Mouse (Mus musculus) layer of hippocampus, adult 11-12 months (tissue): ENCODE results near the gene Csrp1.

ENCODE experiments used
- DNase-seq: peaks from one replicate; pipeline ENCODE4 v3.0.0; 2022; ENCODE audit warnings: low spot score

The Csrp1 gene

DNA sequence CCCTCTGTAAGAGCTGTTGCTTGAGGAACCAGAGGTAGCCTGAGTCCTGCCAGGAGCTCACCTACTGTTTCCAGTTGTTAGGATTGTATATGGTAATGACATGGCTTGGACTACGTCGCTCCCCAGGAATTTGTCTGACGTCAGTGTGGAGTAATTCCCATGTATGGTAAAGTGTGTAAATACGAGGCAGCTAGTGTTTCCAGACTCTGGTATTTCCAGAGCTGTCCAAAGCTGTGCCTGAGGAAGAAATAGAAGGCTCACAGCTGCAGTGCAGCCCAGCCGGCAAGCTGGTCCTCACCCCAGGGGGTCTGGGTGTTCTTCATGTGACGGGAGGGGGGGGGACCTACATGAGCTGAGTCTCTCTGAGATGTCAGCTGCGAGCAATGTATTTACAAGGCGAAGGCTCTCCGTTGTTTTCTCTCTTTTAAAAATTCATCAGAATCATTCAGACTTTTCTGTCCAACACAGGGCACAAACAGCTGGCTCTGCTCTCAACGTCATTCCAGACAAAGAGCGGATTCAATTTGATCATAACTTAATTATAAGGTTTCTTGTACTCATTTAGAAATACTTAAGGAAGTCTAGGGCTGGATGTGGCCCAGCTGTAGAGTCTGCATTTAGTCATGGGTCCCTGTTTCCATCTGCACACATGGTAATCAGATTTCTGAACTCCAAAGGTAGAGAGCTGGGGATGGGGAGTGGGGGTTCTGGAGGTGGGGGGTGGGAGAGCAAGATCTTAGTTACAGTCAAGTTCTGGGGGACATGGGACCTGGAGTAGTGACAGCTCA, 12.2 kb downstream of the Csrp1 start:
- DNase-seq, result no peak

DNA sequence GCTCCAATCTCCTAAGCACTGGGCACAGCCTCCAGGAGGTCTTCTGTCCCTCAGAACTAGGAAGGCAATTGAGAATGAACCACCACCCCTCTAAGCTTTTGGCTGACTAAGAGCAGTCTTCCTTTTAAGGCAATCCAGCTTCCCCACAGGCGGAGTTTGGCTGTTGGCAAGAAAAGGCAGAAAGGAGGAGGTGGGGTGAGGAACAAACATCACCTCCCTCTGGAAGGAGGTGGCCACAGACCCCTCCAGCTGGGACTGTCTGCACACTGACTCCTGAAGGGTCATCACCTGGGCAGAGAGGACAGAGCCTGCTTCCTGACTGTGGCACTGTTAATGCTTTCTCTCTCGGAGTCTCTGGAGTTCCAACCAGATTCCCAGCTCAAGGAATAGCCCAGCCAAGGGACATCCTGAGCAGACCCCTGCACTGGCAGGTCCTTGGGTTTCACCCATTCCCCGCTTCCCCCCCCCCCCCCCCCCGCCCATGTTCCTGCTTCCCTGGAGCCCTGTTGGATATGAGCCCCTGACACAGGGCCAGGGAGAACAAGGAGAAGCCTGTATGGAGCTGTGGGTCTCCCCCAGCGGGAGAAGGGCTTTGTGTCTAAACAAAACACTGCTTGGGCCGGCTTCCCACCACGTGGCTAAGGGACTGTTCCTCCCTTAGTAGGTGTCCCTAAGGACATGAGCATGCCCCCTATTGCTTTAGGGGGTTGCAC, 14.5 kb downstream of the Csrp1 start:
- DNase-seq, result peak; percentile 72

DNA sequence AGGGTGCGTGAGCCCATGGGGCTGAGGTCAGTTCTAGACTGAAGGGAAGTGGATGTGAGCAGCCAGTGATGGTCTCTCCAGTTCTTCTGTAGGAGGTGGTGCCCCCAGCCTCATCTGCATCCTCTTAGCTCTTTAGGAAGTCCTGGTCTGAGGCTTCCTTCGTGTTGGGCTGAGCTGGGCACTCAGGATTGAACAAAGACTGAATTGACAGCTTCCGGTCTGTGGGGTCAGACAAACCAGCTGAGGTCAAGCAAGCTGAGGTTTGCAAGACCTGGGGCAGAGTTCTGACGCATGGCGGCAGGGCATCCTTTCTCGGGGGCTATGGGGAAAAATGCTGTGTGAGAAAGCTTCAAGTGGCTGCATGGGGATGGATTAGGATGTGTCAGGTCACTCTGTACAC, 15.6 kb downstream of the Csrp1 start:
- DNase-seq, result no peak

DNA sequence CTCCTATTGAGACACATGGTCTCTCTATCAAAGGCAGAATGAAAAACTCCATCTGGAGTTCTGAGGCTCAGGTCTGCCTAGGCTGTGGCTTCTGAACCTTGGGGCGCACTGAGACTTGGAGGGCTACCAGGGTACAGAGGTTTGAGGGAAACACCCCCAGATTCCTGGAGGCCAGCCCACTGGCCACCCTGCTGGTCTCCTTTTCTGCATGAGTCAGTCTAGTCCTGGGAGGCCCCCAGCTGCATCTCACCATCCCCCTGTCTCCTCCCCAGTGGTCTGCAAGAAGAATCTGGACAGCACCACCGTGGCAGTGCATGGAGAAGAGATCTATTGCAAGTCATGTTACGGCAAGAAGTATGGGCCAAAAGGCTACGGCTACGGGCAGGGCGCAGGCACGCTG, 25.1 kb downstream of the Csrp1 start:
- DNase-seq, result no peak

DNA sequence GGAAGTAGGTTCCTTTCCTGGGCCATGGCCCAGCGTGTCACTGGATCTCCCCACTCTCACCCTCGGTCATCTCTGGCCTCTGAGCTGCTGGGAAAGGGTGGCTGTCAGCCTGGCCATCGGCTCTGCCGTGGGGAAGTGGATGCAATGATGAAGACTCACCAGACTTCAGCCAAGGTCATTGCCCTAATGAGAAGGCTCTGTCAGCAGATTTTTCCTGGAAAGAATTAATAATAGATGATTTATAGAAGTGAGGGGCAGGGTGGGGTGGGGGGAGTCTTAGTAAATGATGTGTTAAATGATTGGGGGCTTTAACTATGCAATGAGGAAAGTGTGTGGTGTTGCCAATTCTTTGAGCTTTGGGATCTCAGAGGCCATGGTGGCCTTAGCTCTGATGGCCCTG, 26.4 kb downstream of the Csrp1 start:
- no peak for DNase-seq

DNA sequence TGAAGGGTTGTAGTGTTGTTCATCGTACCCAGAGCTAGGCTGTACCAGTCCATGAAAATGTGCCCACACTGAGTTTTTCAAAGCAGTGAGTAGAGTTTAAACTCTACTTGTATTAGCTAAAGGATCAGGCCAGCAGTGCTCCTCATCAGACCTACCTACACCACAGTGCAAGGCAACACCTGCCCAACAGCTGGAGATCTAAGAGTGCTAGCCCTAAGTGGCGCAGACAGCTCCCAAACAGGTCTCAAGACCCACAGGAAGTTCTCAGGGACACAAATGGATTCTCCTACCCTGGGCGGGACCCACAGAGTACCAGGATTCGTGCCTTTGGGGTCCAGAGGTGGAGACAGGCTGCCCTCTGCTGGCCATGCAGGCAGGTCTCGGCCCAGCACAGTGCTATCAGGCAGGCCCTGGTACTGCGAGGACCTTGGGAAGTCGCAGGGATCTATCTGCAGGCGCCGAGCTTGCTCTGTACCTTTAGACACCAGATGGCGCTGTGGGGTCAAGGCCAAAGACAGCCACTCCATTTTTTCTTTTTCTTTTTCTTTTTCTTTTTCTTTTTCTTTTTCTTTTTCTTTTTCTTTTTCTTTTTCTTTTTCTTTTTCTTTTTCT, 33.0 kb downstream of the Csrp1 start:
- DNase-seq, result peak; percentile 95

DNA sequence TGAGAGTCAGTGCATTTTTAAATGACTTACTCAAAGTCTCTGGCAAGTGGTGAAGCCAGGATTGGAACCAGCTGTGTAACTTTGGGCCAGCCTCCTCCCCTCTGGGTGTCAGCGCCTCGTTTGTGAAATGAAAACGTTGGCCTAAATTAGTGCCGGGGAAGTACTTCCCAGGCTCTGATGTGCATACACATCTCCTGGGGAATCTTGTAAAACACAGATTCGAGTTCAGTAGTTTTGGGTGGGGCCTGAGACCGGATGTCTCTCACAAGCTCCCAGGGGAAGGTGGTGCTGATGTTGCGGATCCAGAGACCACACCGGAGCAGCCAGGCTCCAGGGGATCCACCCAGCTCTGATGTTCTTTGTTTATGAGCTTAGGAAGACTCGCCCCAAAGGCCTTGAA, 35.4 kb downstream of the Csrp1 start:
- DNase-seq, result no peak

DNA sequence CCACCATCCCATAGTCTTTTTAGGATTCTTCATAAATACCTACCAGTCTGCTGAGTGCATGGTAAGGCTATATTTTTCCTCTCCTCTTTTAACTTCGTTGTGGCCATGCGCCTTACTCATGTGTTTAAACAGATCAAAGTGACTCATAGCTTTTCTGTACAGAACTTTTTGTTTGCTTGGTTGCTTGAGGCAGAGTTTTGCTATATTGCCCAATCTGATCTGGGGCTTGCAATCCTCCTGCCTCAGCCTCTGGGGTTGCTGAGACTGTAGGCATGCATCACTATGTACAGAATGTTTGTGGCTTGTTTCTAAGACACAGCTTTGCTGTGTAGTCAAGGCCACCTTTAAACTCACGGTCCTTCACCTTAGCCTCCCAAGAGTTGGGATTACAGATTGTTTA, 36.1 kb downstream of the Csrp1 start:
- no peak for DNase-seq

DNA sequence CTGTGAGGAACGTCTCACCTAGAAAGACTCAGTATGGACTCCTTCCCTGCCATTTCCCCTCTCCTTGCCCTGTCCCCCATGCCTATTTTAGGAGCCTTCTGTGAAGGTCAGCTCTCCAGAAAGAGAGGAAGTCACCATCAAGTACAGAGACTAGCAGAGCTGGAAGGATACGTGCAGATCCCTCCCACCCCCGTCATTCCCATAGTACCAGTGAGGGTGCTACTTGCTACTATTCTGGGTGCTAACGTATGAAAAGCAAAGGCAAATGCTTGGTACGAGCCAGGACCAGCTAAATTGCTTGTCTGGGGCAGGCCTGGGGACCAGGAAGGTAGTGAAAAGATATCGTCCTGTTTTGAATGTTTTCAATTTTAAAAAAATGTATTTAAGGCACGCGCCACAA, 37.4 kb downstream of the Csrp1 start:
- no peak for DNase-seq

DNA sequence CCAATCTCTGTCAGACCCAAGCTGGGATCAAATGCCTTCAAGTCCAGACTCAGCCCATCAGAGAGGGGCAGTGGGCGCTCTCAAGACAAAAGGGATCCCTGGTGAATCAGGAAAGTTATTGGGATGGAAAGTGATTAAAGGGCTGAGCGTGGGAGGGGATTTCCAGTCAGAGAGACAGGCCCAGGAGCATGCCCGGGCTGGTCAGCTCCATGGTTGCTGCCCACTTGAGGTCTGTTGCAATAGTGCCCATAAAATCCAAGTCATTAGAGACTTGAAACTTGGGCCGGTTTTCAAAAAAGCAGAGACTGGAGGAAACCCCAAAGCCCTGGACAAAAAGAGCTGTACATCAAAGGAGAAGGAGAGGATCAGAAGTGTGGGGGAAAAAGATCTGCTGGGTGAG, 39.8 kb downstream of the Csrp1 start:
- no peak for DNase-seq

DNA sequence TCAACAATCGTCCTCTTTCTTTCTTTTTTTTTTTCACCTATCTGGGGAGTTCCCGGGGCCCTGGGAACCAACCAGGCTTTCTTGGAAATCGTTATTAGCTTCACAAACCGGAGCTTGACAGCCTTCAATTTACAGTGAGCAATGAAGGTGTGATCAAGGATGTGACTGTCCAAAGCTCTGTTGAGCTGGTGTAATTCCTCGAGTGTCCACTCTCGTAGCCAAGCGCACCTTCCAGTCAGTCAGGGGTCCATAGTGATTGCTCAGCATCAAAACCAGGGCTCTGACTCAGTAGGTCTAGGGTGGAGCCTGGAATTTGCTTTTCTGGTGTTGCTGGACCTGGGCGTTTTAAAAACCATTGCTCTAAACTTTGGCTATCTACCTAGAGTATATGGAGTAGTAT, 40.4 kb downstream of the Csrp1 start:
- no peak for DNase-seq

DNA sequence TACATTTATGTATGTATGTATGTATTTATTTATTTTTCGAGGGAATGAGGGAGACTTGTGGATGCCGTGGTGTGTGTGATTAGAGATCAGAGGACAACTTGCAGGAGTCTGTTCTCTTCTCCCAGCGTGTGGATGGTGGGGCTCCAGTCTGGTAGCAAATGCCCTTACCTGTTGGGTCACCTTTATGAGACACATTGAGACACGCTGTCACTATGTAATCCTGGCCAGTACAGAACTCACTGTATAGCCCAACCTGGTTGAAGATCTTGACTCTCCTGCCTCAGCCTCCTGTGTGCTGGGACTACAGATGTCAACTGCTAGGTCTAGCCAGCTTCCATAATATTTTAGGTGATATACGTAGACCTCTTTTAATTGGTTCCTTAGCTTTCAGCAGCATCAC, 41.9 kb downstream of the Csrp1 start:
- DNase-seq, result no peak

DNA sequence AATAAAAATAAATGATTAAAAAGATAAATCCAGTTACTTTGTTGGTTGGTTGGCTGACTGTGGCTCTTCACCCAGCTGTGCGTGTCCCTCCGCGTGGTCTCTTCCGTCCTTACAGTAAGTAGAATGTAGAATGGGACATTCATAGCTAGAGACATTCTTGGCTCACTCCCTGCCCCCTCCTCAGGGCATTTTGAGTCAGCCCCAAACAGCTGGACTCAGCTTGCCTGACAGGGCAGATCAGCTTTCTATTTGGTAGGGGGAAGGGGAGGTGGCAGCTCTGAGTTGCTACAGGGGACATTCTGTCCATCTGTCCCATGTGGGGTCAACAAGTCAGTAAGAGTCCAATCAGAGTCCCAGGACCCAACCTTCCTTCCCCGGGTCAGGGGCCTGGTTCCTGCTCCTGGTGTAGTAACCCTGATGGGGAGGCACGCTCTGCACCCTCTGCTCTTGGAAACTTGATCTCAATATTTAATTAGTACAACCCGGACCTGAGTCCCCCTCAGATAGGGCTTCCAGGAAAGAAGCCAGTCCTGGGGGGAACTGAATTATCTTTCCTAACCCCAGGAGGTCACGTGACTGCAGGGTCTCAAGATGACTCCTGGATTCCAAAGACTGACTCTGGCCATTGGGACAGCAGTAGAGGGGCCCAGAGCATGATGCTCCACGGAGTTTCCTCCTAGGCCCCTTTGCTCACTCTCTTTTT, 43.8 kb downstream of the Csrp1 start:
- no peak for DNase-seq

DNA sequence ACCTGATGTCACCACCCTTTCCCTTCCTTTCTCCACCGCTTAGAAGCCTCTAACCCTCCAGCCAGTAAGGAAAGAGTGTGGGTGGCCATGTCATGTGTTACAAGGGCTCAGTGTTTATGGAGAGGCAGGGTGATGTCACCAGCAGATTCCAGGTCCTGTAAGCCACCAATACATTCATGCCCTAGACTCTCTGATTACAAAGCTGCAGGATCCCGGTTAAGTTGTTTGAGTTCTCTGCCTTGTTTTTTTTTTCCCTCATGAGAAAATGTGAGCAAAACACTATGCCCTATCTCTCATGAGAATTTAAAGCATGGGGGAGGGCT, 44.3 kb downstream of the Csrp1 start:
- DNase-seq, result no peak

DNA sequence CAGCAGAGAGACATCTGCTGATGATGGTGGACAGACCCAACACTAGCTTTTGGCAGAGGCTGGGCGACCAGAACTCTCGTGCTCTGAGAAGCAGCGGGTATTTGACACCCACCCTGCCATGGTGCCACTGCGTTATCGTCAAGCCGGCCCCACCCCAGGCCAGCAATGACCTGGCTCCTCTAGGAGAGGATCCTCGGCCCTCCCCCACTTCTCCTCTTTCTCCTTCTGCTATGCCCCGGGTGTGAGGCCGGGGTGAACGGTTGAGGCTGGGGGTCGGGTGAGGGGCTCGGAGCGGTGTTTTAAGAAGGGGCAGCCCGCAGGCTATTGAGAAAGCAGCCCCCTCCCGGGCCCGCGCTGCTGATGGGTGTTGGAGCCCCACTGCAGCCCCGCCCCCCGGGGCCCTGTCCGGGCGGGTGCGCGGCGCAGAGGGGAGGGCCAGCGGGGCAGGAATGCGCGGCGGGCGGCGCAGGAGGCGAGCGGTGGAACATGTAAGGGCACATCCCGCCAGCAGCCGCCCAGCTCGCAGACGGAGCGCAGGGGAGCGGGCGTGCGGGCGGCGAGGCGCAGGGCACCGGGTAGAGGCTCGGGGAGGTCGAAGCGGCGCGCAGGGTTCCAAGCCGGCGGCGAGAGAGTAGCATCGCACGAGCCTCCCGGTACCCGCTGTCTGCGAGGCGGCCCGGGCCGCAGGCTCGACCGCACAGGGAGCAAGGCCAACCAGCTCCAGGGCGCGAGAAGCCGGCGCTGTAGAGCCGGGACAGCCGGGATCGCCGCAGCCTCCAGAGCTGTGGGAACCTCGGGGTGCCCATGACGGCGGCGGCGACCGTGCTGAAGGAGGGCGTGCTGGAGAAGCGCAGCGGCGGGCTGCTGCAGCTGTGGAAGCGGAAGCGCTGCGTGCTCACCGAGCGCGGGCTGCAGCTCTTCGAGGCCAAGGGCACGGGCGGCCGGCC, 46.1 kb downstream of the Csrp1 start, which contains the start of gene Phlda3:
Phlda3 (plus strand) TSS at position 475 of the 947 bp plus-strand sequence.
- peak; percentile 61 for DNase-seq

DNA sequence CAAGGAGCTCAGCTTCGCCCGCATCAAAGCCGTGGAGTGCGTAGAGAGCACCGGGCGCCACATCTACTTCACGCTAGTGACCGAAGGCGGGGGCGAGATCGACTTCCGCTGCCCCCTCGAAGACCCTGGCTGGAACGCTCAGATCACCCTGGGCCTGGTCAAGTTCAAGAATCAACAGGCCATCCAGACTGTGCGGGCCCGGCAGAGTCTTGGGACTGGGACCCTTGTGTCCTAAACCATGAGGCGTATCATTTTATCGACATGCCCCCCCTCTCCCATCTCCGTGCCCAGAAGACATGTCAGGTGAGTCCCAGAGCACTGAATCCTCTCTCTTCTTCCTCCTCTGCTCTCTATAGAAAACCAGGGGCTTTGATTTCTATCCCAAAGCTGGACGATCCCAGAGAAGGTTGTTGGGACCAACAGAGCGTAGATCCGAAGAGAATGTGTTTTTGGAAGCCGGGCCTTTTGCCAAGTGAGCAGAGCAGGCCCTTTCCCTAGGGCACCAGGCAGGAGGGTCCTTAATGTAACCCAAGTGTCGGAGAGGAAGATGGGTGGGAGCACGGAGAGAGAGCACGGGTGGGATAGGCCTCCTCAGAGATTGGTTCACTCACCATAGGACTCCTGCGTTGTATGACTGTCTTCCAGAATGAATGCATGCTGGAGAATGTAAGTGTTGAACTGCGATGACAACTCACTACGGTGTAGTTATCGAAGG, 46.9 kb downstream of the Csrp1 start:
- DNase-seq, result no peak

DNA sequence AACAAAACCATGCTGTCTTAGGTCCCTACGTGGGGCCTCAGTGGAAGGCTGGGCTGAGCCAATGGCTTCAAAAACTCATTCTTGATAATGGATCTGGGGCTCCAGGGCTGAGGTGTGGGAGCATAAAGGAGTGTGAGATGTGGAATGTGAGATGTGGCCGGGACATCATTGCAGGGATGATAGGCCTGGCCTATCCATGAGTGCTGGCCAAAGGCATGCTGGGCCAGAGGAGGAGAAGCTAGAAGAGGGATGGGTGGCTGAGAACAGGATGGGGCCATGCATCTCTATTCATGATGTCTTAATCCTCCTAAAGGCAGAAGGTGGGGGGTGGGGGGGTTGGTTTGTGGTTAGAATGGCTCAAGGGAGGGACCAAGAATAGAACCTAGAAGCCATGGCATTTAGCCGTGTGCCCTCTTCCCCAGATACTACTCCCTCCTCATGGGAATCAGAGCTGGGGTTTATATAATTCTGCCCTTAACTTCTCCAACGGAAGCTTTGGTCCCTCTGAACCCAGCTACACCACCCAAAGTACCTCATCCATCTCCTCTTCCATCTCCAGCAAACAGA, 47.5 kb downstream of the Csrp1 start:
- no peak for DNase-seq

DNA sequence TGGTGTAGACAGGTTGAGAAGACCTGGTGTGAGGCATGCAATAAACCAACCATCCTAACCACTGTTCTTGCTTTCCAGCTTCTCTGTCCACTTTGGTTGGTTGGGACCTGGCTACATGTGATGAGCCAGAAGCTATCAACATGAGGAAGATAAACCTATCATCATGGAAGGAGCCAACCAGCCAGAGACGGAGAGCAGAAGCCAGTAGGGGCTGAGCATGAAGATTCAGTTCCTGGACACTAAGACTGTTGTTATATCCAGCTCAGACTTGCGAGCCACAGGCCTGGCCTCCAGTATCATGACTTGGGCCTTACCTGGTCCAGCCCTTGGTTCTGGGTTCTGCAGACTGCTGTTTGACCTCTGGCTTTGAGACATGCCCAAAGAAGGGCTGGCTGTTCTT, 48.5 kb downstream of the Csrp1 start:
- DNase-seq, result no peak

DNA sequence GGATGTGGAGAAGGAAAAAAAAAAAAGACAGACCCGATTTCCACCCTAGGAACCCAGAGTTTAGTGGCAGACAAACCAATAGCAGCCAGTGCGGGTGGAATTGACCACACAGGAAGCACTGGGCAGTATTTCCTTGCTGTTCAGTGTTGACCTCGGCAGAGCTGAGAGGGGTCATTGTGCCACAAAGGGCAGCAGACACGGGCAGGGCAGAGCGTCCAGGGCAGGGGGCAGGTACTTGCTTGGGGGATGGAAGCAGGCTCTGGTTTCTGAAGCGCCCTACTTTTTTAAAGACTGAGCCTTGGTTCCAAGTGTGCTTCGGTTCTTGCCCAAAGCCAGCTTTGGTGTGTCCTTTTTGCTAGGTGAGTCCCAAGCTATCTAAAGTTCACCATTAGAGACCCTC, 50.4 kb downstream of the Csrp1 start:
- no peak for DNase-seq

DNA sequence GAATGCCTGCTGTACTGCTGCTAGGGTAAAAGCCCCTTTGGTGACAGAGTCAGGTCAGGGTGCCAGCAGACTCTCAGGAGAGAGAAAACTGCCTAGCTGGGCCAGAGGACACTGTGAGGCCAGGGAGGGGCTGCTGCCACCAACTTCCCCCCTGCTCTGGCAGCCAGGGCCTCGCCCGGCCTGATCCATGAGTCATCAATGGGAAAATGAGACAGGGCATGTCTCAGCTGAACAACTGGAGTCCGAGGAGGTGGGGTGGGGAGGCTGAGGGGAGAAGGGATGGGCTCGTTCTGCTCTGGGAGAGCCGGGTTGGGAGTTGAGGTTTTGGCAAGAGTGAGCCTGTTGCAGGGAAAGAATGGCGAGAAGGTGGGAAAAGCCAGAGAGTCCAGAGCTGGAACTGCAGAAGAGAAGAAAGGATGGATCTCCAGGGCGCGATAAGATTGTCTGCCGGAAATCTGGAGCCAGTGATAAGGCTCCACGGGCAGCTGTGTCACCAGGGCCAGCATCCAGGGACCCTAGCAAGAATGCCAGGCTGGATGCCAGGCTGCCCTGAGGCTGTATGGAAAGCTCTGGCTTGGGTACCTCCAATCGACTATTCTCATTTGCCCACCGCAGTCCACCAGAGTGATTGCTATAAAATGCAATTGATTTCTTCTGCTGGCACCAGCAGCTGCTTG, 51.2 kb downstream of the Csrp1 start:
- no peak for DNase-seq
